Mouse (Mus musculus) heart, postnatal 4 days (tissue): Measurements from ENCODE around the gene B3gat1. TPM values are rescaled to one million over a fixed set of nuclear protein-coding genes. Genes with fewer than 3 reads are reported as not detected.

ENCODE experiments used
- DNase-seq: peaks from one replicate; pipeline ENCODE4 v3.0.0; 2021
- total RNA-seq, 2 experiments: library from RNA; stranded (reverse); gene quantifications; 2 replicates each; pipeline ENCODE4 v1.2.3; 2021

B3gat1 gene
- total RNA-seq, 2 experiments from 2014 or later = not detected

- peak; percentile 48 for DNase-seq
These were observed 42.8 kb downstream of the B3gat1 start for GRCm38 (mm10) chr9:26776122-26776902.

GRCm38 (mm10) chr9:26778421-26778820 is 44.9 kb downstream of the B3gat1 start:
- no peak for DNase-seq

- no peak for DNase-seq
These were observed 50.0 kb downstream of the B3gat1 start for GRCm38 (mm10) chr9:26783414-26783975.

DNA sequence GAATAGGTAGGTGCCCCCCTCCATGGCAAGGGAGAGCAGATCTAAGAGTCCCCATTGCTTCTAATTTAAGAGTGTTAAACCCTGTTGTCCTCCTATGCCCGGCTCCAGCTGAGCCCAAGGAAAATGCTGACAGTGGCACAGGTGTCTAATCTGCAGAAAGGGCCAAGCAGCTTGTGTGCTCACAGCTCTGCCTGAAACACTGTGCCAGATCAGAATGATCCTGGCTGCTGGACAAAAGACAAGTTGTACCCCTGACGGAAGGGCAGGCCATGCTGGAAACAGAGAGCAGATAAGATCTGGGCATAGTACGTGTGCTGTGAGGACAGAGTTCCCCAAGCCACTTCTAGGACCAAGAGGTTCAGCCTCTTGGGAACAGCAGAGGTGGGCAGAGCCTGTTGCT is 59.3 kb downstream of the B3gat1 start:
- DNase-seq = no peak

- no peak for DNase-seq
These were observed 64.7 kb downstream of the B3gat1 start for GRCm38 (mm10) chr9:26798205-26798604.

- DNase-seq = no peak
These were observed 65.2 kb downstream of the B3gat1 start for GRCm38 (mm10) chr9:26798731-26799130.

DNA sequence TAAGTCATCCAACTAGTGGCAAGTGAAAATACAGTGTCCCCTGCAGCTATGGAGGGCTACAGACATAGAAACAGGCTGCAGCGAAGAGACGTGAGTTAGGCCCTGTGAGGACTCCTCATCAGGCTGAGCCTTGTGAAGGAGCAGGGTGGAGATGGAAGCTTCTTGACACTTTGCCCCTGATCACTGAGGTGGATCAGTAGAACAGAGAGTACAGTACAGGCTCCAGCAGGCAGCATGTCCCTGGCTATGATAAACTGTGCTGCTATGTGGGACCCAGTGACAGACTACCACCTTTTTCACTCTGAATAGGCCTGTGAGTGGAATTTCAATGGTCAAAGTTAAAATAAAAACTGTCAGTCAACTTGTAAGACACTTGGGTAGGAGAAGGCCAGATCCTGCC is 66.8 kb downstream of the B3gat1 start:
- DNase-seq = no peak

DNA sequence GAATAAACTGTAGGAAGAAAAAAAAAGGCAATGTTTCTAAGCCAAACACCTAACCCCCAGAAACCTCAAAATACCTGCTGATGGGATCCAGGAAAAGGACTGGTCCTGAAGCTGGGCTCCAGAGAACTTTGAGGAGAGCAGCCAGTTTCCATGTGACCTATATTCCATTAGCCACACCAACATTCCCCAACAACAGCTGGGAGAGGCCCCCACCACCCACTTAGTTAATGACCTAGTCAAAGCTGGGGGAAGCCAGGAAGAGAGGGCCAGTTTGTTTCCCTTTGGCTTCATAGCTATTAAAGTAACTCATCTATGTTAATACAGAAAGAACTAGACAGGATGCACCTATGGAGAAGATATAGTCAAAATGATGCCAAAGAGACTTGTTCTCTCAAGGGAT is 70.8 kb downstream of the B3gat1 start:
- DNase-seq = no peak

DNA sequence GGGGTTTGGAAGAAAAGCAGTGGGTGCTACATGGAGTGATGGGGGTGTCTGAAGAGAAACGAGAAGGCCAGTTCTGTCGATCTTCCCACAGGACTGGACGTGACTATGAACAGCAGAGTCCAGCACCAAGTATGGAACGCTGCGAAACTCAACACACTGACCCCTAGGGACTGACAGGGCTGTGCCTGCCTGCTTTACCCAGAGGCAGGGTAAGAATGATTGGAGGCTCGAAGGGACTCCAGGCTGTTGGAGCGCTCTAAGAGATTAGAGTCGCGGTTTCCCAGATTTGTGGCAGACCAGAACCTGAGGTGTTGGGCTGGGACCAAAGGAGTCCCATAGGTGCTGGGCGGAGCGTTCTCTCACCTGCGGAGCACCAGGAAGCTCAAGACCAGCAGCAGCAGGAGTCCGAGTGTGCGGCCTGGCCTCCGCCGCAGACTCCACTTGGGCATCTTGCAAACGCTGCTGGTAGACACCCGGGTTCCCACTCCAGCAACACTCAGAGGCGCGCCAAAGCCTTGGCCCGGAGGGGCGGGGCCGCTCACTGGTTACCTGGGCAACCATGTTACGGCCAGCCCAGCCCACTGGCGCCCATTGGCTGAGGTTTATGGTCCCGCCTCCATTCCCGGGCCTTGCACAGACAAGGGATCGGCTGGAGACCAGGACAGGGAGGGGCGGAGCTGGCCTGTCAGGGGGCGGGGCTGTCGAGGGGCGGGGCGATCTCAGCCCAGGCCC is 72.6 kb downstream of the B3gat1 start, which contains the start of gene Glb1l2:
Gene Glb1l2, minus strand, starts transcription at position 534 of the 732 bp plus-strand sequence.
- peak; percentile 91 for DNase-seq

DNA sequence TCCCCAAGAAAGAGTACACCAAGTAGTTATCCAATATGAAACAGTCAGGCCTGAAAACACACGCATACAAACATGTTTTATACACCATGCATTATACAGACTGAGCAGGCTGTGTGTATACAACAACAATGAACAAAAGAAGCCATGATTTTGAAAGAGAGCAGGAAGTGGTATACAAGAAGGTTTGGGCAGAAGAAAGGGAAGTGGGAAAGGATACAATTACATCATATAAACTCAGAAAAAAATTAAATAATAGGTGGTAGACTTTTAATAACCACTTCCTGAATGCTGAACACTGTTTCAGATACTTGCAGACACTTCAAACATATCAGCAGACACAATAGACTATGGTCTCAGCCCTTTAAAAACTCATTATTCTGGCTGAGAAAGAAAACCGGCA is 75.2 kb downstream of the B3gat1 start:
- DNase-seq = no peak

Other genes starting within 250 kb of the B3gat1 start
- under 1 TPM; 0.47 to 0.79 TPM for gene Glb1l2, start 72.7 kb downstream of the B3gat1 start, total RNA-seq
- gene Glb1l3, start 127.2 kb downstream of the B3gat1 start, total RNA-seq = not detected
- not detected for gene Gm1110, start 189.4 kb downstream of the B3gat1 start, total RNA-seq